Mouse (Mus musculus) midbrain, embryonic 11.5 days (tissue): ENCODE results near the gene Angptl2. TPM values are rescaled to one million over a fixed set of nuclear protein-coding genes. Genes with fewer than 3 reads are reported as not detected.
"Not testable (repeated sequence)": the region's sequence is repeated elsewhere in the genome, so short reads cannot be mapped to it uniquely, and the experiment has no call there.

ENCODE experiments used
- ATAC-seq: fragments of 200-750 bp; cut with Nextera tagmentation; 2 replicates; pipeline ENCODE4 v1.8.0; 2017; ENCODE audit warnings: moderate TSS enrichment, moderate library complexity; ENCODE audit not compliant: low FRiP score
- DNase-seq: peaks from one replicate; pipeline ENCODE4 v3.0.0; 2015; ENCODE audit warnings: low spot score; ENCODE audit errors: missing footprints
- H3K27ac ChIP-seq: fragments of 300-500 bp; sonication (generic); 2 replicates; pipeline ENCODE4 v1.5.1; 2014; ENCODE audit warnings: low read depth, low read length
- H3K27me3 ChIP-seq: fragments of 300-500 bp; sonication (generic); 2 replicates; pipeline ENCODE4 v1.6.1; 2014; ENCODE audit warnings: mild to moderate bottlenecking, low read length, moderate library complexity, mixed read lengths; ENCODE audit not compliant: control insufficient read depth, insufficient read depth
- H3K36me3 ChIP-seq: fragments of 300-500 bp; sonication (generic); 2 replicates; pipeline ENCODE4 v1.6.1; 2014; ENCODE audit warnings: mild to moderate bottlenecking, low read length, moderate library complexity, mixed read lengths; ENCODE audit not compliant: control insufficient read depth, insufficient read depth
- H3K4me1 ChIP-seq: fragments of 300-500 bp; sonication (generic); 2 replicates; pipeline ENCODE4 v1.6.1; 2014; ENCODE audit warnings: low read length; ENCODE audit not compliant: control insufficient read depth, insufficient read depth
- H3K4me2 ChIP-seq: fragments of 300-500 bp; sonication (generic); 2 replicates; pipeline ENCODE4 v1.6.1; 2014; ENCODE audit warnings: mild to moderate bottlenecking, moderate library complexity
- H3K4me3 ChIP-seq: fragments of 300-500 bp; sonication (generic); 2 replicates; pipeline ENCODE4 v1.5.1; 2014; ENCODE audit warnings: low read depth, low read length
- H3K9ac ChIP-seq: fragments of 300-500 bp; sonication (generic); 2 replicates; pipeline ENCODE4 v1.6.1; 2014; ENCODE audit warnings: low read length
- H3K9me3 ChIP-seq: fragments of 300-500 bp; sonication (generic); 2 replicates; pipeline ENCODE4 v1.6.1; 2016; ENCODE audit warnings: low read length; ENCODE audit not compliant: control insufficient read depth
- WGBS: fragments of 180-500 bp; shearing (Covaris S2); extraction: QIAGEN DNeasy Blood & Tissue Kit; methylation state at CpG from one replicate; pipeline ENCODE4 v1.1.7; 2014; 5-methylcytosine and 5-hydroxymethylcytosine counted together
- polyA plus RNA-seq: library from polyadenylated mRNA; unstranded; fragments of >200 nt; fragmentation: Nextera tagmentation; extraction: Ambion mirVana; gene quantifications from 2 replicates; pipeline ENCODE4 v1.2.1, GENCODE M21; 2014

Angptl2 gene
- polyA plus RNA-seq, 1 experiment from 2014 or later: 18.8 TPM

- no peak for ATAC-seq
- H3K9ac ChIP-seq: no peak overlapping the region
- H3K4me3 ChIP-seq: no peak overlapping the region
- no peak for DNase-seq
- WGBS: 72% methylated on average over 2 of the region's 2 CpGs
- peaks cover 12% of the 10 kb centered on the region for H3K4me1 ChIP-seq
- H3K27me3 ChIP-seq: no peaks in the 10 kb centered on the region
- H3K9me3 ChIP-seq: no peaks in the 10 kb centered on the region
- no peak overlapping the region for H3K4me2 ChIP-seq
- no peaks in the 10 kb centered on the region for H3K36me3 ChIP-seq
- H3K27ac ChIP-seq: no peak overlapping the region
Measured at GRCm38 (mm10) chr2:33210841-33211240, 5.0 kb upstream of the Angptl2 start.

GRCm38 (mm10) chr2:33211263-33211662 is 4.6 kb upstream of the Angptl2 start:
- H3K9ac ChIP-seq, H3K4me2 ChIP-seq, H3K27me3 ChIP-seq, ATAC-seq, H3K9me3 ChIP-seq, H3K36me3 ChIP-seq, H3K27ac ChIP-seq, DNase-seq, H3K4me3 ChIP-seq: not testable (repeated sequence)
- 81% methylated on average over 11 of the region's 11 CpGs for WGBS
- peaks cover 12% of the 10 kb centered on the region for H3K4me1 ChIP-seq

GRCm38 (mm10) chr2:33215177-33215699 is 631 bp upstream of the Angptl2 start:
- WGBS: 82% methylated on average over 5 of the region's 5 CpGs
- Histone ChIP-seq H3K9me3 (no peaks in the 10 kb centered on the region), H3K4me3 (peak overlapping the region; percentile 46), H3K9ac (peak overlapping the region; percentile 44), H3K4me1 (peaks cover 33% of the 10 kb centered on the region), H3K4me2 (peak overlapping the region; percentile 88), H3K27me3 (no peaks in the 10 kb centered on the region), H3K36me3 (no peaks in the 10 kb centered on the region), H3K27ac (peak overlapping the region; percentile 79)
- DNase-seq (no peak), ATAC-seq (no peak)

- H3K4me3 ChIP-seq: peak overlapping the region; percentile 46
- whole genome bisulfite sequencing: 7% methylated on average over 18 of the region's 18 CpGs
- DNase-seq (peak; percentile 92), ATAC-seq (peak; percentile 3; the same call in 1 of the 2 replicates)
- H3K36me3 ChIP-seq: no peaks in the 10 kb centered on the region
- H3K4me1 ChIP-seq: peaks cover 33% of the 10 kb centered on the region
- peak overlapping the region; percentile 86 for H3K9ac ChIP-seq
- H3K27ac ChIP-seq: peak overlapping the region; percentile 79
- peak overlapping the region; percentile 88 for H3K4me2 ChIP-seq
- no peaks in the 10 kb centered on the region for H3K27me3 ChIP-seq
- H3K9me3 ChIP-seq: no peaks in the 10 kb centered on the region
Measured at GRCm38 (mm10) chr2:33216645-33217424, 966 bp downstream of the Angptl2 start.

GRCm38 (mm10) chr2:33217425-33217794 is 1.5 kb downstream of the Angptl2 start:
- ATAC-seq: no peak
- H3K4me1 ChIP-seq: peaks cover 33% of the 10 kb centered on the region

GRCm38 (mm10) chr2:33218903-33219625 is 3.2 kb downstream of the Angptl2 start:
- no peak for ATAC-seq
- Histone ChIP-seq H3K4me1 (peaks cover 33% of the 10 kb centered on the region), H3K27ac (no peak overlapping the region), H3K9ac (no peak overlapping the region), H3K4me2 (no peak overlapping the region), H3K27me3 (no peaks in the 10 kb centered on the region), H3K4me3 (no peak overlapping the region), H3K36me3 (no peaks in the 10 kb centered on the region), H3K9me3 (no peaks in the 10 kb centered on the region)
- DNase-seq: peak; percentile 86
- WGBS: 55% methylated on average over 11 of the region's 11 CpGs

More at GRCm38 (mm10) chr2:33217425-33217794, 1.5 kb downstream of the Angptl2 start:
- H3K4me3 ChIP-seq: peak overlapping the region; percentile 46
- H3K9ac ChIP-seq: peak overlapping the region; percentile 86
- peak; percentile 90 for DNase-seq
- no peak overlapping the region for H3K27ac ChIP-seq
- peak overlapping the region; percentile 88 for H3K4me2 ChIP-seq
- no peaks in the 10 kb centered on the region for H3K27me3 ChIP-seq
- no peaks in the 10 kb centered on the region for H3K9me3 ChIP-seq
- 45% methylated on average over 3 of the region's 3 CpGs for WGBS
- no peaks in the 10 kb centered on the region for H3K36me3 ChIP-seq

- no peaks in the 10 kb centered on the region for H3K36me3 ChIP-seq
- WGBS: 87% methylated on average over 4 of the region's 4 CpGs
- no peak overlapping the region for H3K27ac ChIP-seq
- H3K9me3 ChIP-seq: no peaks in the 10 kb centered on the region
- no peaks in the 10 kb centered on the region for H3K27me3 ChIP-seq
- DNase-seq: no peak
- no peak for ATAC-seq
- H3K4me3 ChIP-seq: no peak overlapping the region
- H3K4me1 ChIP-seq: peaks cover 33% of the 10 kb centered on the region
- H3K4me2 ChIP-seq: no peak overlapping the region
- H3K9ac ChIP-seq: no peak overlapping the region
Measured at GRCm38 (mm10) chr2:33219637-33220036, 3.8 kb downstream of the Angptl2 start.

- H3K27ac ChIP-seq: no peak overlapping the region
- H3K4me2 ChIP-seq: no peak overlapping the region
- H3K4me3 ChIP-seq: no peak overlapping the region
- H3K4me1 ChIP-seq: peaks cover 30% of the 10 kb centered on the region
- 84% methylated on average over 6 of the region's 6 CpGs for WGBS
- no peak overlapping the region for H3K9ac ChIP-seq
- DNase-seq (no peak), ATAC-seq (no peak)
- H3K9me3 ChIP-seq: no peaks in the 10 kb centered on the region
- no peaks in the 10 kb centered on the region for H3K27me3 ChIP-seq
- no peaks in the 10 kb centered on the region for H3K36me3 ChIP-seq
Measured at GRCm38 (mm10) chr2:33220246-33220645, 4.4 kb downstream of the Angptl2 start.
